Mouse (Mus musculus): Measurements from ENCODE around the gene Rgs14. TPM values are rescaled to one million over a fixed set of nuclear protein-coding genes. Genes with fewer than 3 reads are reported as not detected.

Rgs14 gene
- 0.51 and 0.69 TPM in 2 replicates for polyA plus RNA-seq (2012; rRNA removed)

GRCm38 (mm10) chr13:55369531-55370114 lies at the start of gene Rgs14:
TSS of gene Rgs14 (plus strand) at chr13:55369732.
- TF ChIP-seq CTCF (IDR thresholded peaks at IDR 0.05; ENCODE audit: borderline replicate concordance, extremely low read depth, insufficient read depth, insufficient read length) (no peak), POLR2A (IDR thresholded peaks at IDR 0.05; ENCODE audit: borderline replicate concordance, extremely low read depth, insufficient read depth, insufficient read length, poor library complexity, severe bottlenecking) (no peak)
- no peak for DNase-seq (ENCODE audit: low read depth)

- DNase-seq (ENCODE audit: low read depth), result no peak
- no peak for TF ChIP-seq POLR2A (IDR thresholded peaks at IDR 0.05; ENCODE audit: borderline replicate concordance, extremely low read depth, insufficient read depth, insufficient read length, poor library complexity, severe bottlenecking)
- TF ChIP-seq CTCF (IDR thresholded peaks at IDR 0.05; ENCODE audit: borderline replicate concordance, extremely low read depth, insufficient read depth, insufficient read length), result no peak
These were observed 49.5 kb upstream of the Rgs14 start, which contains the start of gene Prelid1 for GRCm38 (mm10) chr13:55319931-55320533. TSS of gene Prelid1 (plus strand) at chr13:55320500.

- peak; percentile 95 for DNase-seq (ENCODE audit: low read depth)
- TF ChIP-seq CTCF (IDR thresholded peaks at IDR 0.05; ENCODE audit: borderline replicate concordance, extremely low read depth, insufficient read depth, insufficient read length) (no peak), POLR2A (IDR thresholded peaks at IDR 0.05; ENCODE audit: borderline replicate concordance, extremely low read depth, insufficient read depth, insufficient read length, poor library complexity, severe bottlenecking) (peak; percentile 60; the same call in 1 of the 2 replicates)
These were observed 48.0 kb upstream of the Rgs14 start, which contains the start of gene Rab24 for GRCm38 (mm10) chr13:55321434-55322129. TSS of gene Rab24 (minus strand) at chr13:55321946.

GRCm38 (mm10) chr13:55322130-55322825 lies 47.3 kb upstream of the Rgs14 start:
- peak; percentile 74 for DNase-seq (ENCODE audit: low read depth)
- no peak for TF ChIP-seq POLR2A (IDR thresholded peaks at IDR 0.05; ENCODE audit: borderline replicate concordance, extremely low read depth, insufficient read depth, insufficient read length, poor library complexity, severe bottlenecking)
- TF ChIP-seq CTCF (IDR thresholded peaks at IDR 0.05; ENCODE audit: borderline replicate concordance, extremely low read depth, insufficient read depth, insufficient read length), result peak; percentile 42; the same call in 1 of the 2 replicates

GRCm38 (mm10) chr13:55325596-55325995 lies 43.9 kb upstream of the Rgs14 start:
- no peak for DNase-seq (ENCODE audit: low read depth)
- TF ChIP-seq POLR2A (IDR thresholded peaks at IDR 0.05; ENCODE audit: borderline replicate concordance, extremely low read depth, insufficient read depth, insufficient read length, poor library complexity, severe bottlenecking), result no peak
- no peak for TF ChIP-seq CTCF (IDR thresholded peaks at IDR 0.05; ENCODE audit: borderline replicate concordance, extremely low read depth, insufficient read depth, insufficient read length)

GRCm38 (mm10) chr13:55327169-55327568 lies 42.4 kb upstream of the Rgs14 start:
- TF ChIP-seq POLR2A (IDR thresholded peaks at IDR 0.05; ENCODE audit: borderline replicate concordance, extremely low read depth, insufficient read depth, insufficient read length, poor library complexity, severe bottlenecking) (no peak), CTCF (IDR thresholded peaks at IDR 0.05; ENCODE audit: borderline replicate concordance, extremely low read depth, insufficient read depth, insufficient read length) (no peak)
- DNase-seq (ENCODE audit: low read depth), result no peak

GRCm38 (mm10) chr13:55327633-55328032 lies 41.9 kb upstream of the Rgs14 start:
- TF ChIP-seq POLR2A (IDR thresholded peaks at IDR 0.05; ENCODE audit: borderline replicate concordance, extremely low read depth, insufficient read depth, insufficient read length, poor library complexity, severe bottlenecking), result no peak
- peak; percentile 97 for TF ChIP-seq CTCF (IDR thresholded peaks at IDR 0.05; ENCODE audit: borderline replicate concordance, extremely low read depth, insufficient read depth, insufficient read length)

GRCm38 (mm10) chr13:55328171-55328570 lies 41.4 kb upstream of the Rgs14 start:
- DNase-seq (ENCODE audit: low read depth), result no peak
- no peak for TF ChIP-seq POLR2A (IDR thresholded peaks at IDR 0.05; ENCODE audit: borderline replicate concordance, extremely low read depth, insufficient read depth, insufficient read length, poor library complexity, severe bottlenecking)
- TF ChIP-seq CTCF (IDR thresholded peaks at IDR 0.05; ENCODE audit: borderline replicate concordance, extremely low read depth, insufficient read depth, insufficient read length), result no peak

More at GRCm38 (mm10) chr13:55327633-55328032, 41.9 kb upstream of the Rgs14 start:
- DNase-seq (ENCODE audit: low read depth), result peak; percentile 96

- no peak for TF ChIP-seq POLR2A (IDR thresholded peaks at IDR 0.05; ENCODE audit: borderline replicate concordance, extremely low read depth, insufficient read depth, insufficient read length, poor library complexity, severe bottlenecking)
- TF ChIP-seq CTCF (IDR thresholded peaks at IDR 0.05; ENCODE audit: borderline replicate concordance, extremely low read depth, insufficient read depth, insufficient read length), result no peak
- no peak for DNase-seq (ENCODE audit: low read depth)
These were observed 40.9 kb upstream of the Rgs14 start for GRCm38 (mm10) chr13:55328641-55329040.

GRCm38 (mm10) chr13:55329109-55329682 lies 40.3 kb upstream of the Rgs14 start:
- DNase-seq (ENCODE audit: low read depth), result peak; percentile 81
- no peak for TF ChIP-seq CTCF (IDR thresholded peaks at IDR 0.05; ENCODE audit: borderline replicate concordance, extremely low read depth, insufficient read depth, insufficient read length)
- no peak for TF ChIP-seq POLR2A (IDR thresholded peaks at IDR 0.05; ENCODE audit: borderline replicate concordance, extremely low read depth, insufficient read depth, insufficient read length, poor library complexity, severe bottlenecking)

Data from brain, embryonic 14.5 days (tissue).